Mouse (Mus musculus) B cell, adult 2 months (primary cell): ENCODE measurements around the gene Chmp5.

Source experiments
- DNase-seq, 2 experiments: peaks; one replicate each; pipeline ENCODE4 v3.0.0; 2022

Chmp5 gene

DNA sequence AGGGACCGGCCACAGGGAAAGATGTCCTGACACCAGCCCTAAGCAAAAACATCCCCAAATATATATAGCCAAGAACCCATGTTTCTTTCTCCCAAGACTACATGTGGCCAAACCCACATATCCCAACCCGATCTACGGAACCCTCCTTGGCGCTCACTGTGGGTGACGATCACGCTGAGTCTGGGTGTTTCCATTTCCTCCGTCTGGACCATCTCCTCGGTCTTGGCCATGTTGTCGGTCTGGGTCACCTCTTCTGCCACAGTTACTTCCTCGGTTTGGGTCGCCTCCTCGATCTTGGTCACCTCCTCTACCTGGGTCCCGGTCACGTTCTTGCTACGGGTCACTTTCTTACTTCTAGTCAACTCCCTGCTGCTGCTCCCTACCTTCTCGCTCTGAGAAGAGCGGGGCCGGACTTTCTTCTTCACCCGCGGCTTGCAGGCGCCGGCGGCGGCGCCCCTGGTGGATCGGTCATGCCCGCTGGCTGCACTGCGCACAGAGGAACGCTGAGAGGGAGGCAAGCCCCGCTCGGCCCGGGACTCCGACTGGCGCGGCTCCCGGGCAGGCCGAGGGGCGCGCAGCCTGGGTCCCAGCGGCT is 545 bp upstream of the Chmp5 start:
- no peak for DNase-seq

DNA sequence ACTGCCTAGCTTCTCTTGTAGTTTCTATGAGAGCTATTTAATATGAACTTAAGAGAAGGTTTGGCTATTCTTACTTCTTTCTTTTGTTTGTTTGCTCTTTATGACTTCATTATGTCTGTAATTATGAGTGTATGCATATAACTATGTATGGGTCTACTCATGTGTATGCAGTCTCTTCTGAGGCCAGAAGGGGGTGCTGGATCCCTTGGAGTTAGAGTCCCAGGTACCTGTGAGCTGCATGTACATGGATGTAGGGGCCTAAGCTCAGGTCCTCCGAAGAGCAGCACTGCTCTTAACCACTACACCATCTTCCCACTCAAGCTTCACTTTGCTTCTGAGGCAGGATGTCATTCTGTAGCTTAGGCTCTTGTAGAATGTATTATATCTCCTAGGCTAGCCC is 5.3 kb downstream of the Chmp5 start:
- peak; percentile 32 to 52 for DNase-seq

DNA sequence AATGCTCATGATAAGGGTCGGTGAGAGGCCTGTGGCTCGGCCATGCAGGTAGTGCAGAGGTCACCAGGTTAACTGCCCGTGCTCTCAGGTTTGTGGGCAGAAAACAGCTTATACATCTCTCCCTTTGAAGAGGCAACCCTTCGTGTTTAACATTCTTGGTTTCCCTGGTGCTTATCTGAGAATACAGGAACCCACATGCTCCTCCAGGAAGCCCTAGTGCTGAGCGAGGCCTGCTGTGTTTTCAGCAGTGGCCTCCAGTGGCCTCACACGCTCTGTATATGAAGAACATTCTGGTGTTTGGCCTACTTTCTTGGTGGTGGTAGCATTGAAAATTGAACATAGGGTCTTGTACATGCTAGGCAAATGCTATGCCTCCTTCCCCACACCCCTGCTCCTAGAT is 7.7 kb downstream of the Chmp5 start:
- no peak for DNase-seq

DNA sequence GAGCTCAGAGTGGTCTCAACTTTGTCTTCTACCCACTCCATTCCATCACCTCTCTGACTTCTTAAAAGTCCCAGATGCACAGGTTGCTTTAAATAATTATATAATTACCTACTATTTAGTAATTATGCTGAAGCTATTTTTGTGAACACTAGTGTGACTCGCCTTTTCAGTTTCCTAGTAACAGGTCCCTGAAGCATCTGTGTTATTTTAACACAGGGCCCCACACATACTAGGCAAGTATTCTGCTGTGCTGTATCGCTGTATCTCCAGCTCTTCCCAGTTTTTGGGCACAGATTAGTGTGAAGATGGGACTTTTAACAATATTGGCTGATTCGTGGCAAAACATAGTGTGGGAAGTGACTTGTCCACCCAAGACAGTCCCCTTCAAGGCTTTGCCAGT is 15.3 kb downstream of the Chmp5 start:
- no peak for DNase-seq

DNA sequence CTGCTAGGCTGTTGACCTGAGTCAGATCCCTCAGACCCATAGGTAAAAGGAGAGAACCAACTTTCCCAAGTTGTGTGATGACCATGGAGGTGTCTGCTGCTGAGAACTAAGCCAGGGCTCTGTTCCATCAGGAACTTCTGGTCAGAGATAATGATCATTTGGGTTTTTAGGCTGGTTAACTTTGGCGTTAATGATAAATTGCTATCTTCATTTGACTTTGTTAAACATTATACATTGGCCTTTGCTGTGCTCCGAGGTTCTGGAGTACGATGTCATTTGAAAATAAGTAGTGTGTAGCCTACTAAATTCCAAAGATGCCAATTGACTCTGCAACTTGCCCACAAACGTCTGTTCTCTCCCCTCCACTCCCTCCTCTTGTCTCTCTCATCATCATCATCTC is 21.0 kb downstream of the Chmp5 start:
- DNase-seq, result no peak

DNA sequence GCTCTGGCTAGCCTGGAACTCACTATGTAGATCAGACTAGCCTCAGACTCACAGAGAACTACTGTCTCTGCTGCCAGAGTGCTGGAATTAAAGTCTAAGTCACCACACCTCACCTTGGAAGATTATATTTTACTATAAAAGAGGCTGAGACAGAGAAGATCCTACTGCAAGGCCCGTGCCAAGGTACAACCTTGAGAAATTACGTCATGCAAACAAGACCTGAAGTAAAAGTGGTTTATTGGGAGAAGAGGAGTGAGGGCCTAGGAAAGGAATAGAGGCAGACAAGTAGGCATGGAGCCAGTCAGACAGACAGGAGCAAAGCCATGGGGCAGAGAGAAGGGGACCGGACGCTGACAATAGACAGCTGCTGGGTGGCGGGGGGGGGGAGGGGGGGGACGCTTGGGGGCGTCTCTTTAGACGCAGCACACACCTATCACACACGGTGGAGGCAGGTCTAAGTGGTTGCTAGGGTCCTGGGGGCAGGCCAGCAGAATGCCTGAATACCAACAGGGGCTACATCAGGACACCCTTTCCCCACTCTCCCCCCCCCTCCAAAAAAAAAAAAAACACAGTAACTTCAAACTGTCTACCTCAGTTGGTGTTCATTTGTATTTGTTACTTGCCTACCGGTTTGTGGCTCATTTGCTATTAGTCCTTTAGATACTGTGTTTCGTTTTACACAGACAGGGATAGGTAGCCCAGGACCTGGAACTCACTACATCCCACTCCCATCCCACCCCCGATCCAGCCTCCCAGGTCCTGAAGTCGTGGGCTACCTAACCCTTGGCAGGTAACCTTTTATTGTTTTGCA is 21.8 kb downstream of the Chmp5 start:
- DNase-seq, result peak in 1 of 2 experiments; percentile 5

DNA sequence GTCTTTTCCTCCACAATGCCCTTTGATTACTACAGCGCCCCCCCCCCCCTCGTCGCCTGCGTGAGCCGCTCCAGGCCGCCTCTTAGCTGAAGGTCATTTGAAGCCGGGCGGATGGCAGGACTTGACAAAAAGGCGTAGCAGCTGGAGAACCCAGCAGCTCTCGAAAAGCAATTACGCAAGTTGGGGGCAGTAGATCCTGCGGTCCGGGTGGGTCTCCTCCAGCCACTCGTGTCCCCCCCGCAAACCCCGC is 22.3 kb downstream of the Chmp5 start:
- DNase-seq, result no peak

DNA sequence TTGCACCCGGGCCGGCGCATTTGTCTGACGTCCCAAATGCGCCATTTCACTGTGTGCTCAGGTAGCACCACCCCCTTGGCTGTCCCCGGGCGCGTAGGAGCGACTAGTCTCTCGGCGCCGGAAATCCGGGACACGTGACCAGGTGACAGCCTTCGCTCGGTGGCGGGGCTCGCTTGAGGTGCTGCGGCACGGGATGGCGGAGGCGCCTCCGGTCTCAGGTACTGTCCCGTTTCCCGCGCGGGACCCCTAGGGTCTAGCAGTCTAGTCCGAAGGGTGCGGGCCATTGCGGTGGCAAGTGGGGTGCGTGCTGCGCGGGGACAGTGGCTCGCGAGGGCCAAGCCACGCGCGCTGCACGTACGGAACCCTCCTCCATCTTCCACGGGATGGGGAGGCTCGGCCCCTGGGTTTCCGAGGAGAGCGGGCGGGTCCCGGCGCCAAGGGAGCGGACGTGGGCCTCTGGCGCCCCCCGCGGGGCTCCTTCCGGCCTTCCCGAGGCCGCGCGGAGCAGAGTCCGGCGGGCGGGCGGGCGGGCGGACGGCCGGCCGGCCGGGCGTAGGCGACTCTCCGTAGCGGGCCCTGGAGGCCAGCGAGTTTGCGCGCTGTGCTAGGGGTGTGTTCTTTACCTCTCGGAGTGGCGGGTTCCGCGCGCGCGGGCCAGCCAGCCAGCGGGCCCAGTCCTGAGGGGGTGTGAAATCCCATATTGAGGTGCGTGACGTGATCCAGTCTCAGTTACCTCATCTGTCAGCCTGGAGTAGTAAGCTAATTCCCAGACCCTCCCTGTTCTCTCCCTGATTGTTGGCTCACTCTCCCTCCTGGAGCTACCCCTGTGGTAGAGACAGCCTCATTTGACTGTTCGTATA is 22.9 kb downstream of the Chmp5 start, which contains the start of gene Nfx1:
Gene Nfx1, plus strand, starts transcription at position 65 of the 860 bp plus-strand sequence.
- peak; percentile 96 to 97 for DNase-seq

DNA sequence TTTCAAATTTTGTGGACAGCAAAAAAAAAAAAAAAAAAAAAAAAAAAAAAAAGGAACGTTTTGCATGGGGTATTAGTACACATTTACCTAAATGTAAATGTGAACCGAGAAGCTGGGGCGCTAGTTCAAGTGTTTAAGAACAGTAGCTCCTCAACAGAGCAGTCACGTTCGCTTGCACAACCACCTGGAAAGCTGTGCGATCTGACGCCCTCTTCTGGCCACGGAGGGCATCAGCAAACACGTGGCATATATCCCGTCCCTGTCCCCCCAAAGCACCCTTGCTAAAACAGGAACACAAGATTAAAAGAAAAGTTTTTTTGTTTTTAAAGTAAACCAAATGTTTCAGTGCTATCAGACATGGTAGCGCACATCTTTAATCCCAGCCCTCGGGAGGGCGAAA is 23.5 kb downstream of the Chmp5 start:
- DNase-seq, result peak; percentile 76 to 77

DNA sequence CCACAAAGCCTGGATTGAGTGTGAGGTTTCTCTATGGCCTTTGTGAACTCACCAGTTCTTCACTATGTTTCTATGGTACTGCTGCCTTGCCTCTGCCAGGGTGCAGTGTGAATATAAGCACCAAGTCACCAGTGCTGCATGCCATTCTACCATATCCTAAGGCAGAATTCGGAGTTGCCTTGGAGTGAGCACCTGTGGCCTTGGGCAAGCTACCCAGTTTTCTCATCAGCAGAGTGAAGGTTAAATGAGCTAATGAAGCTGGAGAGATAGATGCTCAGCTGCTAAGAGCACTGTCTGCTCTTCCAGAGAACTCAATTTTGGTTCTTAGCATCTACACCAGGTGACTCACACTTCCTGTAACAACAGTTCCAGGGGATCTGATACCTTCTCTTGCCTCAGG is 25.8 kb downstream of the Chmp5 start:
- DNase-seq, result no peak

DNA sequence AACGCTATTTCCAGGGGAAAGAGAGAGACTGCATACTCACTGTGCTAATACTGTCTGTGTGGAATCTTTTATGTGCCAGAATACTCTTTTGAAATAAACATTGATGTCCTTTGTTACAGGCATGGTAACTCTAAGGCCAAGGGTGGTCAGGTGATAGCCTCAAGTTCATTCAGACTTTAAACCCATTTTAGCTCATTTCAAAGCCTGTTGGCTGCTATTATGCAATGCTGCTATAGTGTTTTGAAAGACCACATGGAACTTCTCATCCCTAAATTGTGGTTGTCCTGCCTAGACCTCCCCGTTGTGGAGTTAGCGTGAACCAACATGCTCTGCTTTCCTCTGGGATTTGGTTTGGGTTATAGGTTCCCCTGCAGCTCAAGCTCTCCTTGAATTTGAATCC is 27.5 kb downstream of the Chmp5 start:
- DNase-seq, result no peak

DNA sequence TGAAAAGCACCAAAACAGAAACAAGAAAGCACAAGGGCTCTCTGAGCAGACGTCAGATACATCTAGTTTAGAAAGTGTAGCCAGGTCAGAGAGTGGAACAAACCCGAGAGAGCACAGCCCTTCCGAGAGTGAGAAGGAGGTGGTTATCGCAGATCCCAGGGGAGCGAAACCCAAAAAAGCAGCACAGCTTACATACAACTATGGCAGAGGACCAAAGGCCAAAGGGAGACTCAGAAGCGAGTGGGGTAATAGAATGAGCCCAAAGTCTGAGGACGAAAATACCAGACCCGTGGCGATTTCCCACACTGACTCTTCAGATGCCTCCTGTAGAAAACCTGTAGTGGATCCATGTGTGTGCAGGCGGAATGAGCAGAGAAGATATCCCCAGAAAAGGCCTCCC is 28.4 kb downstream of the Chmp5 start:
- DNase-seq, result no peak

DNA sequence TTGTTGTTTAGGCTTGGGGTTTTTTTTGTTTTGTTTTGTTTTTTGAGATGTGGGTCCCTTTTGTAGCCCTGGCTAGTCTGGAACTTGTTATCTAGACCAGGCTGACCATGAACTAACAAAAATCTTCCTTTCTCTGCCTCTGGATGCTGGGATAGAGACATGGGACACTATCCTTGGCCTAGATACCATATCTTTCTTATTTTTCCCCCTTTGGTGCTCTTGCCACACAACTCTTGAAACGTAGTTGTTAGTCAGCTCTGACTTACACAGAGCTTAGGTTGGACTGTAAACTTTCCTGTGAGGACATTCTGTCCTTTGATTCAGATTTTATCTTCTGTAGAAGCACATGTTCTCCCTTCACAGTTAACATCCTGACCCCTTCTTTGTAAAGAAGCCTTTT is 31.2 kb downstream of the Chmp5 start:
- DNase-seq, result no peak

DNA sequence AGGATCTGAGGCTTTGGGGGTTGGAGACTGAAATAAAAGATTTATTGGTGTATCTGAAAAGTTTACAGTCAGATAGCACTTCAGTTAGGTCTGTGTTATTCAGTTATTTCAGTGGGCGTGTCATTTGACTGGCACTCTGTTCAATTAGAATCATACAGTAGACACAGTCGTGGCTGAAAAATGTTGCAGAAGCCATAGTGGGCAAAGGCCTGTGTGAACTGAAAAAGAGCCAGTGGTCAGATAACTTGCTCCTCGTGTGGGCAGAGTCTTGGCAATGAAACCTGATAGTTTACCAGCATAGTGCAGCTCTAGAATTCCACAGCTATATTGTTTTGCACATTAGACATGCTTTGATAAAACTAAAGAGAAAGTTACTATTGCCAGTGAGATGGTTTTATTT is 34.3 kb downstream of the Chmp5 start:
- DNase-seq, result no peak

DNA sequence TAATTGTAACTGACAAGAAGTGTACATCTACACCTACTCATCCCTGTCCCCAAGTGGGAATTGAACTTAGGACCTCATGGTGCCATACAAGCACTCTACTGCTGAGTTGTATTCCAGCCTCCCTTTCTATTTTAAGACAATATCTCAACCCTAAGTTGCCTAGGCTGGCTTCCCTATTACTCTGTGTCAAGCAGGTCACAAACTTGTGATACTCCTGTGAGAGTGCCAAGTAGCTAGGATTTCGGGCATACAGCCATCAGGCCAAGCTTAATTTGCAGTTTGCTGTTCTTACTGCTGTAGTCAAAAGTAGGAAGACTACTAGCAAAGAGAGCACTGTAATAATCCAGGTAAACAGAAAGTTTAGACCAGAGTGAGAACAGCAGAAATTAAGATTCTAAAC is 35.5 kb downstream of the Chmp5 start:
- DNase-seq, result no peak

DNA sequence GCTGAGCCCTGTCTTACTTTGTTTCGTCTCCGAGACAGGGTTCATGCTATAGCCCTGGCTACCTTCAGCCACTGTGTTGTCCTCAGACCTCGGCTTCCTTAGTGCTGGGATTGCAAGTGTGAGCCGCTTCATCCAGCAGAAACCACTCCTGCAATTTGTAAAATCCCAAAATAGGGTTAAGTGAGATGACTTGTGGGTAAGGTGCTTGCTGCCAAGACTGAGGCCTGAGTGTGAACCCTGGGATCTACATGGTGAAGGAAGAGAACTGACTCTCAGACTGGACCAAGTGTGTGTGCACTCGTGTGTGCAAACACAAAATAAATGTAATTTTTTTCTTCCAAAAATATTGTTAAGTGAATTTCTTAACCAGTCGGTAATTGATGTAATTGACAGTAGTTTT is 41.4 kb downstream of the Chmp5 start:
- no peak for DNase-seq

DNA sequence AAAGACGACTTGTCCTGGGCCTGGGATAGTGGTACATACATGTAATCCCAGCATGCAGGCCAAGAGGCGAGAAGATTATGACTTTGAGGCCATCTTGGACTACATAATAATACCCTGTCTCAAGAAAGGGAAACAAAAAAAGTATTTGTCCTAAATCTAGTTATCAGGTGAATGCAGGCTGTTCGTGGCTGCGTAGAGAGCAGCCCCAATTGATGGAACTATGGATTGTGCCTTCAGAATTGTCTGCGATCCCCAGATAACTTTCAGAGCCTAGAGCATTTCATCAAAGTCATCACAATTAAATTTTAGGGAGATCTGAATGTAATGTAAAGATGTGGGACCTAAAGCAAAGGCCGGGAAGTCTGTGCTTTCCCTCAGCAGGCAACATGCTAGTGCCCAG is 48.1 kb downstream of the Chmp5 start:
- no peak for DNase-seq

DNA sequence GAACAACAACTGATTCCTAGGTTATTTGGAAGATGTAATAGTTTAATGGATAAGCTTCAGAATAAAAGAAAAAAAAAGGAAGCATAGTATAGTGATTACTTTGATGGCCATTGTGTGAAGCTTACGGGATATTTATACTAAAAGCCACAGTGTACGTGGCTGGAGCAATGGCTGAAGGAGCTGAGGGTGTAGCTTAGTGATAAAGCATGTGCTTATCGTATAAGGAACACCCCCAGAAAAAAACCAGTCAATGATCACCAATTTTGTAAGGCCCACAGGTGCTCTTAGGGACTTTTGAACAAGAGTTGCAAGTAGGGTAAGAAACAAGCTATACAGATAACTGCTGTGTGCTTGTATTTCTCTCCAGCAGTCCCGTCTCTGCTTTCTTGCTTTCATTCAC is 49.7 kb downstream of the Chmp5 start:
- no peak for DNase-seq

DNA sequence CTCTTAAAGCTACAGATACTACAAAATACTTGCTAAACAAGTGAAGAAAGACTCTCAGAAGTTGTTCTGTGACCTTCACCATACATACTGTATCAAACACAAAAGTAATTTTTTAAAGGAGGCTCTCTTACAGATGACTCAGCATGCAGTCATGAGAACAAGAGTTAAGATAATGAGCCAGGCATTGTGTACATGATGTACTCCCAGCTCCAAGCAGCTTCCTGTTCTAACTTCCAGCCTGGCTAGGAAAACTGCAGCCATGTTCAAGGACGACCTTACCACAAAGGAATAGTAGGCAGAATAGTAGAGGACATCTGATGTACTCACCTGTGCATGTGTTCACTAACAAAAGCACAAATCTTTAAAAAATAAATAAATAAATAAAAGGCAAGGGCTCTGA is 52.1 kb downstream of the Chmp5 start:
- no peak for DNase-seq

DNA sequence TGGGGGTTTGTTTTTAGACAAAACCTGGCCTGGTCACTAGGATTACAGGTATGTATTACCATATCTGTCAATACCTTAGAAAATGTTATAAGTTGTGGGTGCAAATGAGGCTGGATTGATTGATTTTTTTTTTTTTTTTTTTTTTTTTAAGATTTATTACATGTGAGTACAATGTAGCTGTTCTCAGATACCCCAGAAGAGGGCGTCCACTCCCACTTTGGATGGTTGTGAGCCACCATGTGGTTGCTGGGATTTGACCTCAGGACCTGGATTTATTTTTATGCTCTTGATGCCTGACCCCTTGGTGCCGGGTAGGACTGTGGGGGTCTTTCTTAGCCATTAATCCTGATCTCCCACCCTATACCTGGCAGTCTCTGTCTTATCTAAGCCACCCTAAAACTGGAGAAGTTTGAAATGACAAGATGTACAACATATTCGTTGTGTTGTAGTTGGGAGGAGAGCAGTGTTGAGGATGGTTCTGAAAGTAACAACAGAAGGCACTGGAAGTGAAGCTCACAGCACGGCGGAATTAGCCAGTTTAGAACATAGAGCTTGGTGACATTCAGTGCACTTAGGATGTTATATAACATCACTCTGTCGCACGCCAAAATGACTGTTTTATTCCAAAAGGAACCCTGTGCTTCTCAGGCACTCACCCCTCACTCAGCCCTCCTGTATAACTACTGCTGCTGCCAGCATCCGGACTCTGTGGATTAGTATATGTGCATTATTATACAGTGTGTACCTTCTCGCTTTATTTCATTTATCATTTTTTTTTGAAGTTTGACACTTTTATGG is 52.8 kb downstream of the Chmp5 start:
- peak; percentile 19 to 26 for DNase-seq

DNA sequence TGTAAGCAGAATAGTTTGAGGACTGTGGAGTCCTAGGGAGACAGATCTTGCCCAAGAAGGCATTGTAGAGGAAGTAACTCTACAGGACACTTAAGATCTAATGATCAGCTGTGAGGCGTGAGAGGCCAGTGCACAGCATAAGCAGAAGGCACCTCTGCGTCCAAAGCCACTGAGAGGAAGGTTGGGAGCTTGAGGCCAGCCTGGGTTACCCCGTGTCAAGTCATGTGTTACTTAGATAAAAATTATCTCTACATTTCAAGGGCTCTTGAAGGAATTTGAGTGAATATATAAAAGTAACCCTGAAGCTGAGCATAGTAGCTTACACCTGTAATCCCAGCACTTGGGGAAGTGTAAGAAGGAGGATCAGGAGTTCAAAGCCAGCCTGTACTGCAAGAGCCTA is 65.1 kb downstream of the Chmp5 start:
- no peak for DNase-seq
